Mouse (Mus musculus): ENCODE measurements at regions not wholly inside any gene's neighbourhood (a gene's known extent, or its start where the extent isn't known, plus 50 kb on each side); places are given as distances from the start of the nearest gene placed in this dataset.

- no peak for DNase-seq
These were observed 493.1 kb upstream of the Cdh4 start for GRCm38 (mm10) chr2:178949103-178949502.

- no peak for DNase-seq
These were observed 491.9 kb upstream of the Cdh4 start for GRCm38 (mm10) chr2:178950304-178950703.

- DNase-seq: no peak
These were observed 487.7 kb upstream of the Cdh4 start for GRCm38 (mm10) chr2:178954420-178955067.

GRCm38 (mm10) chr2:178958829-178959228, 483.4 kb upstream of the Cdh4 start:
- no peak for DNase-seq

- DNase-seq: no peak
These were observed 482.6 kb upstream of the Cdh4 start for GRCm38 (mm10) chr2:178959603-178960002.

- DNase-seq: no peak
These were observed 474.5 kb upstream of the Cdh4 start for GRCm38 (mm10) chr2:178967584-178968365.

- DNase-seq: no peak
These were observed 472.5 kb upstream of the Cdh4 start for GRCm38 (mm10) chr2:178969732-178970131.

- DNase-seq: no peak
These were observed 466.9 kb upstream of the Cdh4 start for GRCm38 (mm10) chr2:178975366-178975765.

GRCm38 (mm10) chr2:178976046-178976445, 466.2 kb upstream of the Cdh4 start:
- no peak for DNase-seq

GRCm38 (mm10) chr2:178976495-178976894, 465.7 kb upstream of the Cdh4 start:
- no peak for DNase-seq

GRCm38 (mm10) chr2:178979451-178979850, 462.8 kb upstream of the Cdh4 start:
- no peak for DNase-seq

GRCm38 (mm10) chr2:178981736-178982502, 460.3 kb upstream of the Cdh4 start:
- DNase-seq: no peak

GRCm38 (mm10) chr2:178983801-178984200, 458.4 kb upstream of the Cdh4 start:
- no peak for DNase-seq

- no peak for DNase-seq
These were observed 454.3 kb upstream of the Cdh4 start for GRCm38 (mm10) chr2:178987935-178988334.

GRCm38 (mm10) chr2:178989291-178989690, 452.9 kb upstream of the Cdh4 start:
- DNase-seq: no peak

GRCm38 (mm10) chr2:178989784-178990183, 452.4 kb upstream of the Cdh4 start:
- no peak for DNase-seq

GRCm38 (mm10) chr2:178990959-178991358, 451.3 kb upstream of the Cdh4 start:
- DNase-seq: no peak

- no peak for DNase-seq
These were observed 449.7 kb upstream of the Cdh4 start for GRCm38 (mm10) chr2:178992334-178993116.

GRCm38 (mm10) chr2:178997921-178998320, 444.3 kb upstream of the Cdh4 start:
- no peak for DNase-seq

GRCm38 (mm10) chr2:179000448-179001081, 441.7 kb upstream of the Cdh4 start:
- DNase-seq: no peak

- DNase-seq: no peak
These were observed 434.5 kb upstream of the Cdh4 start for GRCm38 (mm10) chr2:179007766-179008165.

GRCm38 (mm10) chr2:179013891-179014593, 428.2 kb upstream of the Cdh4 start:
- DNase-seq: no peak
